Mouse (Mus musculus): ENCODE results near the gene H2-K1. TPM values are rescaled to one million over a fixed set of nuclear protein-coding genes. Genes with fewer than 3 reads are reported as not detected.

Gene H2-K1
- 10 to 100 TPM; 47.2 to 57.7 TPM for total RNA-seq (2021)
- long read RNA-seq, experiment 1, transcript H2-K1-205 (8 exons, 1,570 nt) = minor isoform, 14 of 47 reads
- long read RNA-seq, experiment 1, transcript H2-K1-201 (8 exons, 1,619 nt) = major isoform, 15 of 47 reads
- long read RNA-seq, experiment 1, partial matches to known transcripts = 9 of 47 reads
- long read RNA-seq, experiment 1, other reads (novel, unspliced or antisense) = 6 of 47 reads
- long read RNA-seq, experiment 2, transcript H2-K1-205 (8 exons, 1,570 nt) = minor isoform, 7 of 23 reads
- long read RNA-seq, experiment 2, transcript H2-K1-201 (8 exons, 1,619 nt) = major isoform, 8 of 23 reads
- long read RNA-seq, experiment 2, partial matches to known transcripts = 3 of 23 reads
- long read RNA-seq, experiment 2, other reads (novel, unspliced or antisense) = 5 of 23 reads

- peak; percentile 93 for DNase-seq (ENCODE audit: low spot score)
These were observed at the start of gene H2-K1 for GRCm38 (mm10) chr17:34000150-34000537. Gene H2-K1, minus strand, starts transcription at chr17:34000347.

GRCm38 (mm10) chr17:34047404-34048050 lies 47.4 kb upstream of the H2-K1 start:
- DNase-seq (ENCODE audit: low spot score) = no peak

GRCm38 (mm10) chr17:34045941-34046340 lies 45.8 kb upstream of the H2-K1 start:
- DNase-seq (ENCODE audit: low spot score) = no peak

- DNase-seq (ENCODE audit: low spot score) = peak; percentile 88
These were observed 39.7 kb upstream of the H2-K1 start for GRCm38 (mm10) chr17:34039562-34040450.

GRCm38 (mm10) chr17:34038878-34039561 lies 38.9 kb upstream of the H2-K1 start, which contains the start of gene Col11a2:
Gene Col11a2, plus strand, starts transcription at chr17:34039437.
- DNase-seq (ENCODE audit: low spot score) = peak; percentile 13

- peak; percentile 14 for DNase-seq (ENCODE audit: low spot score)
These were observed 38.3 kb upstream of the H2-K1 start for GRCm38 (mm10) chr17:34038440-34038839.

- DNase-seq (ENCODE audit: low spot score) = no peak
These were observed 37.1 kb upstream of the H2-K1 start for GRCm38 (mm10) chr17:34037241-34037640.

- peak; percentile 15 for DNase-seq (ENCODE audit: low spot score)
These were observed 36.5 kb upstream of the H2-K1 start for GRCm38 (mm10) chr17:34036647-34037046.

GRCm38 (mm10) chr17:34035517-34035916 lies 35.4 kb upstream of the H2-K1 start:
- no peak for DNase-seq (ENCODE audit: low spot score)

- peak; percentile 73 for DNase-seq (ENCODE audit: low spot score)
These were observed 33.9 kb upstream of the H2-K1 start for GRCm38 (mm10) chr17:34034064-34034463.

- DNase-seq (ENCODE audit: low spot score) = no peak
These were observed 33.3 kb upstream of the H2-K1 start for GRCm38 (mm10) chr17:34033441-34033840.

GRCm38 (mm10) chr17:34032806-34033205 lies 32.7 kb upstream of the H2-K1 start:
- peak; percentile 24 for DNase-seq (ENCODE audit: low spot score)

GRCm38 (mm10) chr17:34032174-34032632 lies 32.1 kb upstream of the H2-K1 start:
- no peak for DNase-seq (ENCODE audit: low spot score)

GRCm38 (mm10) chr17:34031465-34032173 lies 31.5 kb upstream of the H2-K1 start, which contains the start of the genes Slc39a7 and Rxrb:
Gene Slc39a7, minus strand, starts transcription at chr17:34031682.
Gene Rxrb, plus strand, starts transcription at chr17:34031812.
- DNase-seq (ENCODE audit: low spot score) = peak; percentile 98

- DNase-seq (ENCODE audit: low spot score) = no peak
These were observed 30.7 kb upstream of the H2-K1 start for GRCm38 (mm10) chr17:34030861-34031326.

GRCm38 (mm10) chr17:34029890-34030595 lies 29.9 kb upstream of the H2-K1 start:
- DNase-seq (ENCODE audit: low spot score) = no peak

GRCm38 (mm10) chr17:34029150-34029889 lies 29.2 kb upstream of the H2-K1 start:
- DNase-seq (ENCODE audit: low spot score) = no peak

GRCm38 (mm10) chr17:34028501-34029149 lies 28.5 kb upstream of the H2-K1 start:
- no peak for DNase-seq (ENCODE audit: low spot score)

All from gastrocnemius, adult 18-20 months (tissue).